Mouse (Mus musculus): ENCODE results near the gene Rnf182.

GRCm38 (mm10) chr13:43614667-43615066 lies 843 bp upstream of the Rnf182 start:
- TF ChIP-seq CTCF (IDR thresholded peaks at IDR 0.05; ENCODE audit: low read depth, low read length) (no peak), POLR2A (IDR thresholded peaks at IDR 0.05; ENCODE audit: borderline replicate concordance, low read depth, low read length) (no peak)
